Mouse (Mus musculus): ENCODE measurements around the gene Bcar1.

DNA sequence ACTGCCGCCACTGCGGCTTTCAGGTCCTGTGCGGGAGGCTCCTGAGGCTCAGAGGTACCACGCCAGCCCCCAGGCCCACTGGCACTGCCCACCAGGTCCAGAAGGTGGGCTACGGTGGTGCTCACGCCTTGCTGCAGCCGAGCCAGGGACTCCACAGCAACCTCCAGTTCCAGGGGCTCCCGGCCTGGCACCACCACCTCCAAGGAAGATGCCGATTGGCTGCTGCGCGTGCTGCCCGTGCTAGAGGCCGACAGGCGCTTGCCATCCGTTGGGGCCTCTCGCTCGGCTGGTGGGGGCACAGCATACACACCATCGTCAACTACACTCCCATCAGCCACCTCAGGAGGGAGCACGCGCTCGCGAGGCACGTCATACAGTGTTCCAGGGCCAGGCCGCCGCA is 29.8 kb downstream of the Bcar1 start:
- TF ChIP-seq CTCF (IDR thresholded peaks at IDR 0.05; ENCODE audit: borderline replicate concordance, insufficient read depth, low read length) = no peak
- no peak for TF ChIP-seq POLR2A (IDR thresholded peaks at IDR 0.05; ENCODE audit: low read depth, low read length)
